Mouse (Mus musculus) liver, embryonic 14.5 days (tissue): ENCODE measurements at regions not wholly inside any gene's neighbourhood (a gene's known extent, or its start where the extent isn't known, plus 50 kb on each side); places are given as distances from the start of the nearest gene placed in this dataset.

Experiments
- CTCF ChIP-seq: IDR thresholded peaks from 2 replicates; pipeline ENCODE4 v1.5.1; 2016; ENCODE audit warnings: antibody characterized with exemption, low read depth, control low read depth
- EP300 ChIP-seq: IDR thresholded peaks from 2 replicates; pipeline ENCODE4 v1.6.1; 2016; ENCODE audit warnings: antibody characterized with exemption, low read depth

DNA sequence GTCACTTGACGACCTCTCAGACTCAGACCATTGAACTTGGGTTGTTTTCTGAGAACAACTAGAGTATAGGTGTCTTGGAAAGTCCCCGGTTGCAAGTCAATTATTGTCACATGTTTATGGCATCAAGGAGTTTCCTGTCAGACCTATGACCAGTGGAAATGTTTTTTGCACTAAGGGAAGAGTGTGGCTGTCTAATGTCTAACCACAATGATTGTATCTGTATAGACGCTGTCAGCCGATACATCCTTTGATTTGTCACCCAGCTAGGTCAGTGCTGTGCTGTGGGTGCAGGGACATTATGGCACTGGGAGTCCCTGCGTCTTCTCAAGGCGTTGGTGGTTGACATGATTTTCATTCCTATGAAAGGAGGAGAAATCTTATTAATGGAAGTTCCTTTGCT is 216.0 kb upstream of the Btg1 start:
- TF ChIP-seq CTCF (no peak), EP300 (no peak)
